8 mouse cellular contexts compared by ENCODE assay signal in genomic region chr16:21845800-21846671, GRCm38 (mm10). TPM values are rescaled to one million over a fixed set of nuclear protein-coding genes. Genes with fewer than 3 reads are reported as not detected.
DNase-seq lines count a peak whose midpoint lies in the region; ATAC-seq lines count a peak whose summit lies in the region.

No protein-coding gene starts in this region.

- DNase-seq in urinary bladder, adult 18-20 months (ENCODE audit: low spot score in 2 of 2) = peak; percentile 22 to 39
- no peak for DNase-seq in urinary bladder, adult 2 months (ENCODE audit: low spot score)
- peak; percentile 73 to 76 for DNase-seq in cerebellum, postnatal 36 days
- DNase-seq in gastrocnemius, postnatal 14 days = peak; percentile 10
- peak; percentile 83 for DNase-seq in left cerebral cortex, postnatal 4 days
- peak; percentile 94 for DNase-seq in telencephalon, adult 2 months (ENCODE audit: low read depth, low spot score)

- no peaks in the 10 kb centered on the region for H3K27me3 ChIP-seq in intestine, embryonic 15.5 days (replicated peaks)
- no peaks in the 10 kb centered on the region for H3K27me3 ChIP-seq in midbrain, embryonic 13.5 days

- peak overlapping the region; percentile 66; the same call in 1 of the 2 replicates for H3K27ac ChIP-seq in intestine, embryonic 15.5 days
- H3K27ac ChIP-seq in midbrain, embryonic 13.5 days = peak overlapping the region; percentile 95

- no peaks in the 10 kb centered on the region for H3K36me3 ChIP-seq in intestine, embryonic 15.5 days
- no peaks in the 10 kb centered on the region for H3K36me3 ChIP-seq in midbrain, embryonic 13.5 days

- no peaks in the 10 kb centered on the region for H3K4me1 ChIP-seq in intestine, embryonic 15.5 days (replicated peaks)
- peaks cover 39% of the 10 kb centered on the region for H3K4me1 ChIP-seq in midbrain, embryonic 13.5 days (replicated peaks)

- no peaks in the 10 kb centered on the region for H3K9me3 ChIP-seq in intestine, embryonic 15.5 days
- H3K9me3 ChIP-seq in midbrain, embryonic 13.5 days = no peaks in the 10 kb centered on the region

- peak overlapping the region; percentile 44 for H3K4me3 ChIP-seq in intestine, embryonic 15.5 days (replicated peaks)
- peak overlapping the region; percentile 60 for H3K4me3 ChIP-seq in midbrain, embryonic 13.5 days (replicated peaks)

- intact Hi-C loops in gastrocnemius, postnatal 14 days (cut with DNase I; ENCODE audit: low total_unique reads) = no loop called here
- intact Hi-C loops in left cerebral cortex, postnatal 4 days (cut with DNase I) = no loop called here

- H3K9ac ChIP-seq in intestine, embryonic 15.5 days = peak overlapping the region; percentile 47
- peak overlapping the region; percentile 80 for H3K9ac ChIP-seq in midbrain, embryonic 13.5 days (replicated peaks)

- peak; percentile 100 for ATAC-seq in intestine, embryonic 15.5 days
- ATAC-seq in midbrain, embryonic 13.5 days = peak; percentile 100

- WGBS in intestine, embryonic 15.5 days = under 1% methylated on average over 16 of the region's 16 CpGs
- under 1% methylated on average over 16 of the region's 16 CpGs for WGBS in midbrain, embryonic 13.5 days

- H3K4me2 ChIP-seq in intestine, embryonic 15.5 days (replicated peaks) = peak overlapping the region; percentile 76
- H3K4me2 ChIP-seq in midbrain, embryonic 13.5 days (replicated peaks) = peak overlapping the region; percentile 62

RNA-seq across cellular contexts. Expression of gene Map3k13, which starts 51.9 kb away (rescaled TPM):
- polyA plus RNA-seq in urinary bladder, adult 2 months (2012; rRNA removed) = 0.69 and 0.96 TPM in 2 replicates
- under 1 TPM; 0.41 to 0.44 TPM for total RNA-seq in gastrocnemius, postnatal 14 days (2021)
- 1.7 and 1.9 TPM in 2 replicates for polyA plus RNA-seq in intestine, embryonic 15.5 days (2015; fragmentation: Nextera tagmentation; extraction: Ambion mirVana)
- total RNA-seq in left cerebral cortex, postnatal 4 days (2021) = 10 to 100 TPM; 12.0 to 13.9 TPM
- 7.6 and 8.3 TPM in 2 replicates for polyA plus RNA-seq in midbrain, embryonic 13.5 days (2015; fragmentation: Nextera tagmentation; extraction: Ambion mirVana)

RNA-seq across cellular contexts. Expression of gene Ehhadh, which starts 58.4 kb away (rescaled TPM):
- 11.6 and 13.5 TPM in 2 replicates for polyA plus RNA-seq in urinary bladder, adult 2 months (2012; rRNA removed)
- 1 to 10 TPM; 3.2 to 3.7 TPM for total RNA-seq in gastrocnemius, postnatal 14 days (2021)
- 9.7 and 11.4 TPM in 2 replicates for polyA plus RNA-seq in intestine, embryonic 15.5 days (2015; fragmentation: Nextera tagmentation; extraction: Ambion mirVana)
- total RNA-seq in left cerebral cortex, postnatal 4 days (2021) = 1 to 10 TPM; 1.1 to 1.5 TPM
- 1.2 and 1.3 TPM in 2 replicates for polyA plus RNA-seq in midbrain, embryonic 13.5 days (2015; fragmentation: Nextera tagmentation; extraction: Ambion mirVana)
